Mouse (Mus musculus) embryo, embryonic 11 days (tissue): ENCODE measurements at regions not wholly inside any gene's neighbourhood (a gene's known extent, or its start where the extent isn't known, plus 50 kb on each side); places are given as distances from the start of the nearest gene placed in this dataset.

Experiments used
- DNase-seq: peaks from one replicate; pipeline ENCODE4 v3.0.0-alpha.2; 2015

DNA sequence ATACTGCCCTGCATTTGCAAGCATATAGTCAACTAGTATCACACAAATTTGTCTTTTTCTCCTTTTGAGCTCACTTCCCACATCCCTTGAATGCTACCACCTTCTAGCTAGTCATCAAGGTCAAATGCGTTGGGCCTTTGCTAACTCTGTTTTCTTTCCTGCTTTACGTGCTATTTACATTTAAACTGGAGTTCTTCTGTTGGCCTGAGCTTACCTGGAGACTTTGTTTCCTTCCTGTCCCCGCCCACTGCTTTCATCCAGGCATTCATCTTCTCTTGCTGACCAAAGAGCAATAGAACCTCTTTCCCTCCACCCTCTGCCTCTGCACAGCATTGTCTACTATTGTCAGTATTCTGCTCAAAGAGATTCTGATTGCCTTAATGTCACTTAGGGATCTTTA is 237.0 kb downstream of the Papss1 start:
- no peak for DNase-seq

DNA sequence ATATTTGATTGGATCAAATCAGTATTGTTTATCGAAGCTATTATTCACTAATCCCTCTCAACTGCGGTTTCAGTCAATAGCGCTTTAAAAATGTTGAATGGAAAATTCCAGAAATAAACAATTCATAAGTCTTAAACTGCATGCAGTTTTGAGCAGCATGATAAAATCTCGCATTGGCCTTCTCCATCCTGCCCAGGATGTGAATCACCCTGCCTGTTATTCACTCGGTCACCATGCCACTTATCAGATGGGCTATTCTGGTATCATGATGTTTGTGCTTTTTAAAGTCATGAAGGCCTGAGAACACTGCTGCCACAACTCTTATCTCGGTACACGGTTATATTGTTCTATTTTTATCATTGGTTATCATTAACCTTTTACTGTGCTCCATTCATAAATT is 238.3 kb downstream of the Papss1 start:
- no peak for DNase-seq

GRCm38 (mm10) chr3:131808127-131808526 is 243.6 kb downstream of the Papss1 start:
- DNase-seq, result no peak

GRCm38 (mm10) chr3:131812968-131813367 is 248.4 kb downstream of the Papss1 start:
- DNase-seq, result peak; percentile 71

GRCm38 (mm10) chr3:131818806-131819205 is 254.2 kb downstream of the Papss1 start:
- DNase-seq, result no peak

DNA sequence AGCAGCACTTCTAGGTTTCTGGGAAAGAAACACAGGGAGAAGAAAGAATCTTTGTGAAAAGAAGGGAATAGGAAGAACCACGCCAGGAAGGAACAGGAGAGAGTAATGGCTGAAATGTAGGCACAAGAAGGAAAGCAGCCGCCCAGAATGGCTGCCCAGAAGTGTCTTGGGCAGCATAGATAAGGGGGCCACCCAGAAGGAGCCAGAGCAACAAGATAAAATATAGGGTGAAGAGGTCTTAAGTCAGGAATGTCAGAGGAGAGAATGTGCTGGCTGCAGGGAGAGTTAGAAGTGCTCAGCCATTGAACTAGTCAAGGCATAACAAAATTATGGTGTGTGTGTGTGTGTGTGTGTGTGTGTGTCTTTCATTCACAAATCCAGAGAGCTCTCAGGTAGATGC is 227.7 kb upstream of the Dkk2 start:
- no peak for DNase-seq

GRCm38 (mm10) chr3:131859083-131859482 is 226.0 kb upstream of the Dkk2 start:
- DNase-seq, result no peak

DNA sequence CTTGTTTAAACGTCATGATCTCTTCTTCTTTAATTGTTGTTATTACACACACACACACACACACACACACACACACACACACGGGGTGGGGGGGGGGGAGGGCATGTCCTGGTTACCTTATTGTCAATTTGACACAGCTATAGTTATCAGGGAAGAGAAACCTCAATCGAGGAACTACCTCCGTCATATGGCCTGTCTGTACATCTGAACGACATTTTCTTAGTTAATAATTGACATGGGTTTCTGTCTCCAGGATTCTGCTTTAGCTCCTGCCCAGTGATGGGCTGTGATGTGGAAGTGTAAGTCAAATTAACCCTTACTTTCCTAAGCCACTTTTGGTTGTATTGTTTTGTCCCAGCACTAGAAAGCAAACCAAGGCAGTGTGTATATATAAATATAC is 220.0 kb upstream of the Dkk2 start:
- no peak for DNase-seq

DNA sequence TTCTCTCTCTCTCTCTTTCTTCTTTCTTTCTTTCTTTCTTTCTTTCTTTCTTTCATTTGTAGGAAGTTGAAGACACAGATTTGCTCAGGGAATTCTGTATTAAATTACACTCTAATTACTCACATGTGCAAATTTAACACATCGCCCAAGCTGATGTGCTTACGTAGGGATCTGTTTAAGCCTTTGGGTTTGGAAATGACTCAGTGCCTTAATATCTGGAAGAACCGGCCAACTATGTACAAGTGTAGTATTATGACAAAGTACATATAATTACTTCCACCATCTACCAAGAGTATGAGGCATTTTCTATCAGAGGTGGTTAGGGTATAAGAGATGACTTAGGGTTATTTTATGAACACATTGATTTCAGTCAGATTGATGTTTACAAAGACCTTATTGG is 217.8 kb upstream of the Dkk2 start:
- no peak for DNase-seq

DNA sequence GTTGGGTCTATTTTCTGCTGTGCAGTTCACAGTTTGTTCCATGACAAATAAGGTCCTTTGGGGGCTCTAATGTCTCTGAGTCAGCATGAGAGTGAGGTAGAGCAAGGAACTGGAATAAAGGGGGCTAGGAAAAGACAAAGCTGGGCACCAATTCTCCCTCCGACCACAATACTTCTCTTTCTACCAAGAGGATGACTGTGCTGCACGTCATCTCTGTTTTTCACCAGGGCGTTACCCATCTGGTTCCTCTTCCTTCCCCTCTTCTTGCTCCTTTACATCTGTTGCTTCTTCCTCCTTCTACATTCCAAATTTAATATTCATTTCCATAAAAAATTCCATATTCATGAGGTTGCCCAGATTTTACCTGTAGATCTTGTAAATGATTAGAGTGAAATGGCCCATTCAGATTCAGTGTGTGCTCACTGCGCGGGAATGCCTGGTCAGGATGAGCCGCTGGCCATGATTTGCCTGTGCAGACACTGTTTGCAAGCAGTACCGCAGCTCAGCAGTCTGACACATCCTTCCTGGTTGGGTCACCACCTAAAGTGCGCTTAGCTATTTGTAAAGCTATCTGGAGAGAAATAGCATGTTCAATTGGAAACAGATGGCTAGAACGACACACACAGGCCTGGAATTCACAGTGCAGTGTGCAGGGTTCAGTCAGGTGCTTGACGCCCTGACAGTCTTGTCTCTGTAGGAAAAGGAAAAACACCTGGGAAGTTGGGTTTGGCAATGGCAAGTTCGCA is 216.7 kb upstream of the Dkk2 start:
- peak; percentile 69 for DNase-seq

GRCm38 (mm10) chr3:131869306-131869705 is 215.8 kb upstream of the Dkk2 start:
- DNase-seq, result no peak

DNA sequence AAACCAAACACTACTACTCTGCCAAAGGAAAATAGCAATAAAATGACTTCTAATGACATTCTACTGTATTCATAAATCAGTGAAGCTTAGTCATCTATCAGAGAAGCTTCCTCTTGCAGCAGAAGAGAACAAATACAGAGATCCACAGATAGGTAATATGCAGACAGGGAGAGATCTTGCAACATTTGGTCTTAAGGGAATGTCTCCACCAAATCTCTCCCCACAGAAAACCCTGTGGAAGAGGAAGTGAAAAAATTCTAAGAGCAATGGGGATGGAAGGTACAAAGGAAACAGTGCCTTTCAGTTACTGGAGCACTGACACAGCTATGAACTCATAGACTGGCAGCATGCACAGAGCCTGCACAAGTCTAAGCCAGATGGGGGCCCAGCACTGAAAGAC is 202.4 kb upstream of the Dkk2 start:
- DNase-seq, result no peak

GRCm38 (mm10) chr3:131886470-131886869 is 198.6 kb upstream of the Dkk2 start:
- DNase-seq, result peak; percentile 23

DNA sequence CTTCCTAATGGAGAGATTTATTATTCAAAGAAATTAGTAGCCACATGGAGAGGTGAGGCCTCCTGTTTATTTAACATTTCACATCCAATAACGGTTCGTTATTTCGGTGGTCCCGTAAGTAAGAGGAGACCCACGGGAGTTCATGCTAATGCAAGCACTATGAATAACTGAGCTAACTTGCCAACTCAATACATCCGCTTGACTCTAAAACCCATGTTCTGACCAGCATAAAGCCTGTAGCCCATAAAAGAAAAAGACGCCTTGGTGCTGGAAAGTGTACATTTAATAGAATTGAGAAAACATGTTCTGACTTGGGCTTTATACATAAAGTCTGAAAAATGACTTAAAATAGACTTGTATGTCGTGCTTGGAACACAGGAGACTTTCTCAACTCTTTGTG is 198.1 kb upstream of the Dkk2 start:
- no peak for DNase-seq

DNA sequence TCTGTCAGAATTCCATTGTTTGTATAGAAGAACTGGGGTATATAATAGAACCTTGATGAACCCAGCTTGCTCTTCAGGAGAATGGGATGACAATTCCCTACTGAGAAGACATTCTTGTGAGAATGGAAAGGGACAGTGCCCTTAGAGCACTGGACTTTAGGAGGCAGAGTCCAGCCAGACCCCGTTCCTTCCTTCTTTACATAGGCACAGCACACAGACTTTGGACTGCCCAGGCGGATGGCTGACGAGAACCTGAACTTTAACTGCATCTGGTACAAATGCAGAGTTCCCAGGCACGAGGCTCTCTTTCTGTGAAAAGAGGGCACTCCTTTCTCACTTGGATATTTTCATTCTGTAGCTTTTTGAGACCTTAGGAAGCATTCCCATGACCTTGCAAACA is 197.4 kb upstream of the Dkk2 start:
- DNase-seq, result no peak

- no peak for DNase-seq
Measured at GRCm38 (mm10) chr3:131891941-131892340, 193.2 kb upstream of the Dkk2 start.

GRCm38 (mm10) chr3:131893061-131893804 is 191.9 kb upstream of the Dkk2 start:
- DNase-seq, result no peak

GRCm38 (mm10) chr3:131895057-131895456 is 190.0 kb upstream of the Dkk2 start:
- no peak for DNase-seq

DNA sequence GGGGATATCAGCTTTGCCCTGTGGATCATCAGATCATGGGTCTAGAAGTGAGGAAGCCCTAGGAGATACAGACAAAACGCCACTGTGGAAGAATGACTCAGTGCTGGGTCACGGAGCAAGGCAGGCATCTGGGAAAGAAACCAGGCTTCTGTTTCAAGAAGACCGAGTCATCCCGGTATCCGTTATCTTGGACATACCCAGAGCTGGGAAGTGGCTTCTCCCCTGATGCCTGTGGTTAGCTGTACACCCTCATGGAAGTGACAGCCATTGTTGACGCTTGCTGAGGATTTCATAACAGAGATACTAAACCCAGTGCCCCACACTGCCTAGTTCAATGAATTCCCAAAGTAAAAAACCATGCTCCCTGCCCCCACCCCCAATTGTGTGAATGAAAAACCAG is 171.6 kb upstream of the Dkk2 start:
- no peak for DNase-seq

DNA sequence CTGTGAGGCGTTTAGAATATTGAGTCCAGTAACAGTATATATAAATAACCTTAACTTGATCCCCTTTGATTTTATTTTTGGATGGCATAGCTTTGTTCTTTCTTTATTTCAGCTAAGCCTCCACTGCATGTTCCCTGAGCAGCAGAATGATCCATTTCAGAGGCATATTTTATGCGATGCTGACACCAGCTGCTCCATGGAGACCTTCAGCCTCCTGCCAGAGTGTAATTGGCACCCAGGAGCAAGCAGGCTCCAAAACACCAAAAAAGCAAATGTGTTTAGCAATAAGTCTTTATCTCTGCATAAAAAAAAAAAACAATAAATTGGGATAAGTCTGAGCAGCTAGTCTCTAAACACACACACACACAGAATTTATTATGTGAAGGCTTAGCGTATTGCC is 170.7 kb upstream of the Dkk2 start:
- no peak for DNase-seq

DNA sequence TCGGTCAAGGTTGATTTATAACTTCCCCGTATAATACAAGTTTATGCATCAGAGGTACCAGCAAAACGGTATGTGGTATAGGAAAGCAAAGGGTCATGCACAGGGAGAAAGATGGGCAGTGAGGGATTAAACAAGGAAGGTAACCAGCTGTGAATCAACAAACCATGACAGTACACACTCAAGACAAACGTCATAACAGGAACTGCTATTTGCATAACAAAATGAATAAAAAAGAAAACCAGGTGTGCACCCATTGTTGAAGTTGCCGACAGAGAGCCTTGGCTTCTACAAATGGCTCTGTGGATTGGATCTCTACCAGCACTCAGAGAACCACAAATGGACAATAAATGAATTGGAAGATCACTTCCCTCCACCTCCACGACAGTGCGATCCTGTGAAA is 170.1 kb upstream of the Dkk2 start:
- no peak for DNase-seq

GRCm38 (mm10) chr3:131917734-131918534 is 167.2 kb upstream of the Dkk2 start:
- no peak for DNase-seq

DNA sequence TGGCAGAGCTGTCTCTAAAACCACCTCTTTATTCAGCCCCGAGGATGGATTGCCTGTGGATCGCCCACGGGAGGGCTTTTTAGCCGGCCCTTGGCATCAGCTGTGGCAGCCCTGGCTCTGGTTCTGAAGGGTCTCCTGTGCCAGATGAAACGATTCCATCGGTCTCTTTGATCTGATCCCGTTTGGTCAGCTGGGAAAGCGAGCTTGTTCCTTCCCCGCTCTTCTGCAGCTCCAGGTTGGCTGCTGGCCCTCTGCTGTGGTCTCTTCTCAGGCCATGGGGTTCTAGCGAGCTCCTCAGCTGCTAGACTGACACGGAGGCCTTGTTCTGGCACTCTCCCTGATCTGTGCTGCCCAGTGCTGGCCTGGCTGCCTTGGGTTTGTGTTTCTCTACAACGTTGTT is 165.6 kb upstream of the Dkk2 start:
- DNase-seq, result no peak

DNA sequence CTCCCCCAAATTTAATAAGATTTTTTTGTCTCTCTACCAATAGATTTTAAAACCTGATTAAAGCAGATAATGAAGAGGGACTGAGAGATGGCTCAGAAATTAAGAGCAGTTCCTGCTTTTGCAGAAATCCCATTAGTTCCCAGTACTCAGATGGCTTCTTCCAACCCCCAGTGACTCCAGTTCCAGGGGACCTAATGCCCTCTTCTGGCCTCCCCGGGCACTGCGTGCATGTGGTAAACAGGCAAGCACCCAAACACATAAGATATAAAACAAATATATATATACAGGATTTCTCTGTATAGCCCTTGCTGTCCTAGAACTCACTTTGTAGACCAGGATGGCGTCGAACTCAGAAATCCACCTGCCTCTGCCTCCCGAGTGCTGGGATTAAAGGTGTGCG is 163.9 kb upstream of the Dkk2 start:
- no peak for DNase-seq
